Mouse (Mus musculus) induced T-regulatory cell, adult 2 months (primary cell): Measurements from ENCODE around the gene Fer.

ENCODE experiments used
- DNase-seq: peaks from one replicate; pipeline ENCODE4 v3.0.0-alpha.2; 2012; ENCODE audit warnings: low read depth

Fer gene

DNA sequence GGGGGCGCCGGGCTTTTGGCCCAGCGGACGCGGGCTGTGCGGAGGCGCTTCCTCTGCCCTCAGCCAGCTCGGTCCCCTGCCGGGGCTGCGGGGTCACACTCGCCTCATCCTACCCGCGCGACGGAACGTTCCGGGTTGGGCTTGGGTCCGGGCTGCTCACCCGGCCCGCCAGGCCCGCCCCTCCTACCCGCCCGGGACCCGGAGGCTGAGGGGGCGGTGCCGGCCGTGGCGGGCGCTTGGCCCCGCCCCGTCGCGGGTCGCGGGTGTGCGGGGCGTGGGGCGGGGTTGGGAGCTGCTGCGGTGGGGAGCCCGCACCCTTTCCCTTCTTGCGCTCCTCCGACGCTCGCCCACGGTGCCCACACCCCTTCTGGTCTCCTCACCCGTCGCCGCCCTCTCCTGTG, 1.3 kb downstream of the Fer start:
- peak; percentile 36 for DNase-seq

GRCm38 (mm10) chr17:63871773-63872172, 8.9 kb downstream of the Fer start:
- no peak for DNase-seq

DNA sequence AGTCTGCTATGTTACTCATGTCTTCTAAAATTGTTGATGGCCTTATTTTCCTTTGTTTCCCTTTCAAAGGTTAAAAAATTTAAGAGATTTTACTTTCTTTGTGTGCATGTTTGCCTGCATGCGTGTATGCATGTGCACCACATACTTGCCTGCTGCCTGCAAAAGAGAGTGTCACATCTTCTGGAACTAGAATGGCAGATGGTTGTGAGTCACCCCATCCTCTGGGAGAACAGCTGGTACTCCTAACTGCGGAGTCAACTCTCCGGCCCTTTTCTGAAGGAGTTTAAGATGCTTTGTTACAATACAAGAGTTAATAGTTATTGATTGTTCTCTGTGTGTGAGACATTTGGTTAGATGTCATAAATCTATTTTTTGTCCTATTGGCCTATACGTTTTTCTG, 16.0 kb downstream of the Fer start:
- DNase-seq: no peak

- no peak for DNase-seq
Measured at GRCm38 (mm10) chr17:63880009-63880408, 17.1 kb downstream of the Fer start.

GRCm38 (mm10) chr17:63886988-63887387, 24.1 kb downstream of the Fer start:
- no peak for DNase-seq

GRCm38 (mm10) chr17:63890611-63891010, 27.7 kb downstream of the Fer start:
- DNase-seq: no peak

DNA sequence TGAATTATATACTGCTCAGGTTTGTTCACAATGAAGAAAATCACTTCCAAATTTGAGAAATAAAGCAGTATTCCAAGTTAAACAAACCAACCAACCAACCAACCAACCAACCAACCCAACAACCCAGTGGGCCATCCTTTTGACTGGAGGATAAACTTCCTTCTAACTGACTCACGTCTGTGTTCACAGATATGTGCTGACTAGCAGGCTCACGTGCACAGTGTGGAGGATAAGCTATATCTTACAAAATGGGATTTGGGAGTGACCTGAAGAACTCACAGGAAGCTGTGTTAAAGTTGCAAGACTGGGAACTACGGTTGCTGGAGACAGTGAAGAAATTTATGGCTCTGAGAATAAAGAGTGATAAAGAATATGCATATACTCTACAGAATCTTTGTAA, 33.0 kb downstream of the Fer start:
- DNase-seq: no peak

GRCm38 (mm10) chr17:63897050-63897449, 34.2 kb downstream of the Fer start:
- DNase-seq: peak; percentile 5

GRCm38 (mm10) chr17:63909297-63909696, 46.4 kb downstream of the Fer start:
- DNase-seq: no peak

- no peak for DNase-seq
Measured at GRCm38 (mm10) chr17:63921601-63922203, 58.8 kb downstream of the Fer start.

DNA sequence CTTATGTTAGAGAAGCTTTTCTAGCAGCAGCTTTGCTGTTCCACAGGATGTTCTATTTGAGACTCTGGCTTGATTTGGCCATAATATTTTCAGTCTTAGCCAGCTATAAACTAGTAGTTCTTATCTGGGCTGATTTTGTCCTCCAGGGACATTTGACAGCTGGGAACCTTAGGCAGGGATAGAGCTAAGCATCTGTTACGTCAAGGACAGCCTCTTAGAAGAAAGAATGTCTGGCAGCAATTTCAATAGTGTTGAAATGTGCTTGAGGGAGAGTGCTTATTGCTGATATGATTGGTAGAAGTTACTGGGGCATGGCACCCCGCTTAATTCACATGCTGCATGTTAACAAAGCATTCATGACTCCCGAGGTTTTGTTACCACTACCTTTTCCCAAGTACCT, 62.7 kb downstream of the Fer start:
- DNase-seq: no peak

- no peak for DNase-seq
Measured at GRCm38 (mm10) chr17:63930634-63931033, 67.8 kb downstream of the Fer start.

- DNase-seq: no peak
Measured at GRCm38 (mm10) chr17:63931556-63931955, 68.7 kb downstream of the Fer start.

DNA sequence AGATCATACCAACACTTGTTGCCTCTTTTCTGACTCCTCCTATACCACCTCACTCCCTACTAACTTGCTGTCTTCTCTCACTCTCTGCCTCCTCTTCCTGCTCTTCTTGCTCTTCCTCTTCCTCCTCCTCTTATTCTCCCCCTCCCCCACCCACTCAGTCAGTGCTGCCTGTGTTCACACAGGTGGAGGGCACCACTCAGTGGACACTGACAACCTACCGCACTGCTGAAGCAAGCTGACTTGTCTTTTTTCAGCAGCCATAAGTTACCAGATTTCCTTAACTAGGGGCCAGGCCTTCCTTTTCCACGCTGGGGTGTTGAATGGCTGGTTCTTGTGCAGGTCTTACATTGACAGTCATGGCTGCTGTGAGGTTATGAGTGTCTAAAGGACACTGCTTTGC, 72.5 kb downstream of the Fer start:
- no peak for DNase-seq

- no peak for DNase-seq
Measured at GRCm38 (mm10) chr17:63937886-63938285, 75.0 kb downstream of the Fer start.

- DNase-seq: no peak
Measured at GRCm38 (mm10) chr17:63946772-63947171, 83.9 kb downstream of the Fer start.

DNA sequence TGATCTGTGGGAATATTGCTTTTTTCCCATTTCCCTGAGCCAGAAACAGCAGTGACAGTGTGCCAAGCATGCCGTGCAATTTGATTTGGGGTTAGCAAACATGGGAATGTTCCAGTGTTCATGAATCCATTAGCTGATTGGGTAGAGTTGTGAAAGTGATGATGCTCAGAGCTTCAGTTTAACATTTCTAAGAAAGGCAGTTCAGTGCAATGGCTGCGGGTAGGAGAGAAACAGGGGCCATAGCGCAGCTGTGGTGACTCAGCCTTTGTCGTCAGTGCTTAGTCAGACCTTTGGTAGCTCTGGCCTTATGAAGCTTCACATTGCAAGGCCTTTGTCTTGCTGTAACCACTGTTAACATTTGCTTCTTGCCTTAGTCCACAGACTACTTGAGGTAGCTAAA, 85.9 kb downstream of the Fer start:
- no peak for DNase-seq

DNA sequence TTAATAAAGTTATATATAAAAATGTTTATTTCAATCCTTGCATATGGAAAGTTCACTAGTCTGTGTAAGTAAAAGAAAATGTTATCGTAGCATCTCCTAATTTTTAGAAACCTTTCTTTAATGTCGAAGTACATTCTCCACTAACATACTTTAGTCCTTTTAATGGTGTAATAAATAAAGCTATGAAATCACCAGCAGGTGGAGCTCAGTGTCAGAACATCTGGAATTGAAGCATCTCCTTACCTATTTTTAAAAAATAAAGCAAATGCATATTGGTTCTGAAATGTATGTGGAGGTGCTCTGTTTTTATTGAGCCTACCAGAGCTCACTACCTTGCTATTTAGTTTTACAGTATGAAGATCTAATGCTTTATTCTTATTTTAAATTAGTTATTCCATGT, 88.6 kb downstream of the Fer start:
- DNase-seq: peak; percentile 17

DNA sequence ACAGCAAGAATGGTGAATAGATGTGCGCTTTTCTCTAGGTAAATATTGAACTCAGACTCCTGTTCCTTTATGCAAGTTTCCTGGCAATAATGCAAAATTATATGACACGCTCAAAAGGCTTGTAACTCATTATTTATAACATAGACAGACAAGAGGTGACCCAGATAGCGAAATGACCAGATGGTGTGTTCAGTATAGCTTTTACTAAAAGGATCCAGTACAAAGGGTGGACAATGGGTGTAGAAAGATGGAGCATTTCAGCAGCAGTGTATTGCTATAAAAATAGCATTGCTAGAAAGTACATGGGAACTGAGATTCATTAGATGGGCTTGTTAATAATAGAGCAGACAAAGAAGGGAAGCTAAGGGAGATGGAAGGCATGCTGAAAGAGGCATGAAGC, 104.2 kb downstream of the Fer start:
- no peak for DNase-seq

DNA sequence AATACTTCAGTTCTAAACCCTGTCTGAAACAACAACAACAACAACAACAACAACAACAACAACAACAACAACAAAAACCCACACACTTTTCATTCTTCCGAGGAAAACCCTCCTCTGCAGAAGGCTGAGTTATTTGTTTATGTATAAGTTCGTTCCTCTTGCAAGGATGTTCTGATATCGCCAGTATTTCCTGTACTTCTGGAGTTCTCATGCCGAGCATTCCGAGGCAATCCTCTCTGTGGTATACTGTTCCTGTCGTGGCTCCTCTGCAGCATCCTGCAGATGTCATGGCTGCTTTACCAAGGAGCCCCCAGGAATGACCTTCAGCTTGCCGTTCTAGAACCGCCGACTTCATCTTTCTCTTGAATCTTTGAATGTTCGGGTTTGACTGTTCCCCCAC, 106.6 kb downstream of the Fer start:
- no peak for DNase-seq

DNA sequence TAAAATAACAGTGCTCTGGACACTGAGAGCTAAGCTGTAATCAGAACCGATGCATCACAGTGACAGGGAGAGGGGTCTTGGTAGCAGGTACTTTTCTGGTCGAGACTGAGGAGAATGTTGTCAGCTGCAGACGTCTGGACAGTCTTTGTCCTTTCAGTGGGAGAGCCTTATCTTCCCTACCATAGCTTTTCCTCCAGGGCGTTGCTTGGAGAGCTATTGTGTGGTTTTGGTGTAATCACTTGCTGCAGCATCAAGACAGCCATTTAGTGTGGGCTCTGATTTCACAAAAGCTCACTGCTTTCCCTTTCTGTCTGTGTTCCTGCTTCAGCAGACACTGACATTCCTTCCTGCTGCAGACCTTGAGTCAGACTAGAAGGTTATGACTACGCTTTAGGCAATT, 107.4 kb downstream of the Fer start:
- DNase-seq: no peak

DNA sequence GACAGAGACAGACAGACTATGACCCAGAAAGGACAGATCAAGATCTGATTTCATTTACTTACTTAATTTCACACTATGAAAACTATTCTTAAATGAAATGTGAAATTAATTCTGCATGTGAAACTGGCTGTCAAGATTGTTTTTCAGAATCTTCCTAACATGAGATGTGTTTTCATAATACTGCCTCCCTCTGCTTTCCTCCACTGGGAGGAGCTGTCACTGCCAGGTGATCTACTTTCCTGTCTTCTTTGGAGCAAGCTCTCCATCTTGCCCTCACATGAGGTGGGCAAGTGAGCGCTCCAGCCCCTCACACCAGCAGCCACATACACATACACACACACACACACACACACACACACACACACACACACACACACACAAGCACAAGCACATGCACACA, 108.1 kb downstream of the Fer start:
- DNase-seq: no peak

- no peak for DNase-seq
Measured at GRCm38 (mm10) chr17:63972181-63972580, 109.3 kb downstream of the Fer start.

GRCm38 (mm10) chr17:63973806-63974205, 110.9 kb downstream of the Fer start:
- no peak for DNase-seq

DNA sequence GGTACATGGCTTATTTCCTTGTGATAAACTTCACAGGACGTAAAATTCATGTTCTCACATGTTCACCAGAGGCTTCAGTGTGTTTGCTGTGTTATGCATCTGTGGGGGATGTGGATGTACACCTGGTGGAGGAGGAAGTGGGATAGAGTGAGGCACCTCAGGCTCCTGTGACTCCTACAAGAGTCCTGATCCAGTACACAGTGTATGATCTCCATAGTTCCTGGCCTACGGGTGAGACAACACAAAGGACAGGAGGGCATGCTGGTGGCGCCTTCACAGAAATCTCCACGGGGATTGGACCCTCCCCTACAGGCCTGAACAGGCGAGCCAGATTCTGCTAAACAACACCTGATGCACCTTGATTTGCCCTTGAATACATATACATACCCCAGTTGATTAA, 111.4 kb downstream of the Fer start:
- DNase-seq: no peak
